Mouse (Mus musculus): ENCODE measurements around the gene Map3k7.

Map3k7 gene

DNA sequence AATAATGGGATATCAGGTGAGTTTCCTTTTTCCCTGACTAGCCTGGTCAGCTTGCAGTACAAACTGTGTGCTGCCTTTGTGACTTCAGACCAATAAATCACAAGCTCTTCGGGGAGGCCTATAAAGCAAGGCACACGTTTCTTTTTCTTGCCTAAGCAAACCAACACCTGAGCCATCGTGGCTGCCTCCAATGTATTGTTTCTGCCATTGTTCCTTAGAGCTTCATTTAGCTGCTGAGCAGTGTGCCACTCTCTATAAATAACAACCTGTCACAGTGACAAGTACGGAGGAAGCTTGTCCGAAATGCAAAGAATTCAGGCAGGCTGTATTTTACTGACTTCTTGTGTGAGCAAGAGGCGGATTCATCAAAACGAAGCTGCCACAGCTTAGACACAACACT lies 73.4 kb downstream of the Map3k7 start:
- no peaks in the 10 kb centered on the region for H3K9me3 ChIP-seq (ENCODE audit: low read length)
- peaks cover 10% of the 10 kb centered on the region for H3K4me1 ChIP-seq (replicated peaks; ENCODE audit: low read depth, low read length)
- no peak for TF ChIP-seq NANOG (IDR thresholded peaks at IDR 0.05; ENCODE audit: borderline replicate concordance, low read length)
- no peak for TF ChIP-seq POU5F1 (IDR thresholded peaks at IDR 0.05; ENCODE audit: borderline replicate concordance, low read length)
- TF ChIP-seq CTCF (conservative IDR thresholded peaks at IDR 0.05; ENCODE audit: low read length): no peak
- no peaks in the 10 kb centered on the region for H3K36me3 ChIP-seq (ENCODE audit: insufficient read depth, low read length)
- H3K27me3 ChIP-seq (ENCODE audit: insufficient read depth, low read length): no peaks in the 10 kb centered on the region
- H3K4me3 ChIP-seq (replicated peaks; ENCODE audit: low read length): no peak overlapping the region

GRCm38 (mm10) chr4:32041741-32042452 lies 78.0 kb downstream of the Map3k7 start:
- no peak overlapping the region for H3K4me3 ChIP-seq (replicated peaks; ENCODE audit: low read length)
- peaks cover 10% of the 10 kb centered on the region for H3K4me1 ChIP-seq (replicated peaks; ENCODE audit: low read depth, low read length)
- no peaks in the 10 kb centered on the region for H3K36me3 ChIP-seq (ENCODE audit: insufficient read depth, low read length)
- H3K9me3 ChIP-seq (ENCODE audit: low read length): no peaks in the 10 kb centered on the region
- TF ChIP-seq POU5F1 (IDR thresholded peaks at IDR 0.05; ENCODE audit: borderline replicate concordance, low read length) (no peak), NANOG (IDR thresholded peaks at IDR 0.05; ENCODE audit: borderline replicate concordance, low read length) (no peak), CTCF (conservative IDR thresholded peaks at IDR 0.05; ENCODE audit: low read length) (no peak)
- no peaks in the 10 kb centered on the region for H3K27me3 ChIP-seq (ENCODE audit: insufficient read depth, low read length)

DNA sequence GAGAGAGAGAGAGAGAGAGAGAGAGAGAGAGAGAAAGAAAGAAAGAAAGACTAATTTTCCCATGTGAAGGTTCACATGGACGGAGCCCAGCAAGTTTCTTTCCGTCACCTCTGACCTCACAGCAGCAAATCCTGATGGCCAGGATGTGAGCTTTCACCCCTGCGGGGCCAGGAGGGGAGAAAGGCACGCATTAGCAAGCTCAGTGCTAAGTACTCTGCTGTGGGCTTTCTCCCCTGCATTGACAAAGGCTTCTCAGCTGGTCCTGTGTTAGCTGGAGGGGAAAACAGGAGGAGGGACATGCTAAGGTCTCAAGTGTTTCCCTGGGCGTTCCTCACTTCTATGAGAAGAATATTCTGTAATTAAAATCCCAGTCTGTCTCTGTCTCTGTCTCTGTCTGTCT lies 81.3 kb downstream of the Map3k7 start:
- no peak for TF ChIP-seq NANOG (IDR thresholded peaks at IDR 0.05; ENCODE audit: borderline replicate concordance, low read length)
- no peak for TF ChIP-seq POU5F1 (IDR thresholded peaks at IDR 0.05; ENCODE audit: borderline replicate concordance, low read length)
- no peak for TF ChIP-seq CTCF (conservative IDR thresholded peaks at IDR 0.05; ENCODE audit: low read length)
- H3K36me3 ChIP-seq (ENCODE audit: insufficient read depth, low read length): no peaks in the 10 kb centered on the region
- peaks cover 5% of the 10 kb centered on the region for H3K4me1 ChIP-seq (replicated peaks; ENCODE audit: low read depth, low read length)
- H3K9me3 ChIP-seq (ENCODE audit: low read length): no peaks in the 10 kb centered on the region
- no peak overlapping the region for H3K4me3 ChIP-seq (replicated peaks; ENCODE audit: low read length)
- no peaks in the 10 kb centered on the region for H3K27me3 ChIP-seq (ENCODE audit: insufficient read depth, low read length)

DNA sequence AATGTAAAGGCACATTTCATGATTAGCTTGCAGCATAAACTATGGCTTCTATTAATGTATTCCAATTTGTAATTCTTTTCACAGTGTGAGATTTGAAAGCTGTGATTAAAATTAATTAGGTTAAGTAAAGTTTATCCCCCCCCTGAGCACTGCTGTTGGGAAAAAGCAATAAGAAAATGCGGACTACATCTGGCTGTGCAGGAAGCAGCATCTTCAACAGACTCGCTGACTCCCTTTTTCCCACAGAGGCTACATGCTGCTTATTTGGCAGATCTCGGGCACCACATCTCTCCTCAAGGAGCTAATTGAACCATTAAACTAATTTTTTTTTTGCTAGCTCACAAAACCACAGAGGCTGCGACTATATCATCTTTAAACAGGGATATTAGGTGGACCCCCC lies 85.9 kb downstream of the Map3k7 start:
- H3K4me1 ChIP-seq (replicated peaks; ENCODE audit: low read depth, low read length): no peaks in the 10 kb centered on the region; the same call in 1 of the 2 replicates
- no peaks in the 10 kb centered on the region for H3K9me3 ChIP-seq (ENCODE audit: low read length)
- TF ChIP-seq CTCF (conservative IDR thresholded peaks at IDR 0.05; ENCODE audit: low read length) (no peak), POU5F1 (IDR thresholded peaks at IDR 0.05; ENCODE audit: borderline replicate concordance, low read length) (no peak), NANOG (IDR thresholded peaks at IDR 0.05; ENCODE audit: borderline replicate concordance, low read length) (no peak)
- H3K4me3 ChIP-seq (replicated peaks; ENCODE audit: low read length): no peak overlapping the region
- no peaks in the 10 kb centered on the region for H3K36me3 ChIP-seq (ENCODE audit: insufficient read depth, low read length)
- H3K27me3 ChIP-seq (ENCODE audit: insufficient read depth, low read length): peaks cover 3% of the 10 kb centered on the region

DNA sequence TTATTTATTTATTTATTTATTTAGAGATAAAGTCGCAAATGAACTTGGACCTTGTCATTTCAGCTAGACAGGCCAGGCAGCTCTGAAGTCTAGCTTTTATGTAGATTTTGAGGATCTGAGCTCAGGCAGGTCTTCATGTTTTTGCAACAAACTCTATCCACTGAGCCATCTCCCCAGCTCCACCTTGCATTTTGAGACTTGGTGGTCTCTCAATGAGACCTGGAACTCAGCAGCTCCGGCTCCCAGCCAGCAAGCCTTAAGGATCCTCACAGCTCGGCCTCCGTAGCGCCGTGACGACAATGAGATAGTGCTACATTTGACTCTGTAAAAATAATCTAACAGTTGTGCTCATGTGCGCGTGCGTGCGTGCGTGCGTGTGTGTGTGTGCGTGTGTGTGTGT lies 89.3 kb downstream of the Map3k7 start:
- Histone ChIP-seq H3K27me3 (ENCODE audit: insufficient read depth, low read length) (peaks cover 5% of the 10 kb centered on the region), H3K4me3 (replicated peaks; ENCODE audit: low read length) (no peak overlapping the region), H3K36me3 (ENCODE audit: insufficient read depth, low read length) (no peaks in the 10 kb centered on the region), H3K4me1 (replicated peaks; ENCODE audit: low read depth, low read length) (no peaks in the 10 kb centered on the region; the same call in 1 of the 2 replicates), H3K9me3 (ENCODE audit: low read length) (no peaks in the 10 kb centered on the region)
- no peak for TF ChIP-seq NANOG (IDR thresholded peaks at IDR 0.05; ENCODE audit: borderline replicate concordance, low read length)
- TF ChIP-seq CTCF (conservative IDR thresholded peaks at IDR 0.05; ENCODE audit: low read length): no peak
- TF ChIP-seq POU5F1 (IDR thresholded peaks at IDR 0.05; ENCODE audit: borderline replicate concordance, low read length): no peak

GRCm38 (mm10) chr4:32055151-32056052 lies 91.5 kb downstream of the Map3k7 start:
- Histone ChIP-seq H3K27me3 (ENCODE audit: insufficient read depth, low read length) (peaks cover 5% of the 10 kb centered on the region), H3K4me3 (replicated peaks; ENCODE audit: low read length) (no peak overlapping the region), H3K36me3 (ENCODE audit: insufficient read depth, low read length) (no peaks in the 10 kb centered on the region), H3K9me3 (ENCODE audit: low read length) (no peaks in the 10 kb centered on the region), H3K4me1 (replicated peaks; ENCODE audit: low read depth, low read length) (no peaks in the 10 kb centered on the region; the same call in 1 of the 2 replicates)
- TF ChIP-seq CTCF (conservative IDR thresholded peaks at IDR 0.05; ENCODE audit: low read length): peak; percentile 59
- no peak for TF ChIP-seq NANOG (IDR thresholded peaks at IDR 0.05; ENCODE audit: borderline replicate concordance, low read length)
- no peak for TF ChIP-seq POU5F1 (IDR thresholded peaks at IDR 0.05; ENCODE audit: borderline replicate concordance, low read length)

GRCm38 (mm10) chr4:32056441-32056840 lies 92.5 kb downstream of the Map3k7 start:
- Histone ChIP-seq H3K36me3 (ENCODE audit: insufficient read depth, low read length) (no peaks in the 10 kb centered on the region), H3K9me3 (ENCODE audit: low read length) (no peaks in the 10 kb centered on the region), H3K27me3 (ENCODE audit: insufficient read depth, low read length) (peaks cover 5% of the 10 kb centered on the region), H3K4me3 (replicated peaks; ENCODE audit: low read length) (no peak overlapping the region), H3K4me1 (replicated peaks; ENCODE audit: low read depth, low read length) (peaks cover 2% of the 10 kb centered on the region; the same call in 1 of the 2 replicates)
- TF ChIP-seq NANOG (IDR thresholded peaks at IDR 0.05; ENCODE audit: borderline replicate concordance, low read length): no peak
- no peak for TF ChIP-seq CTCF (conservative IDR thresholded peaks at IDR 0.05; ENCODE audit: low read length)
- no peak for TF ChIP-seq POU5F1 (IDR thresholded peaks at IDR 0.05; ENCODE audit: borderline replicate concordance, low read length)

GRCm38 (mm10) chr4:32057102-32057501 lies 93.2 kb downstream of the Map3k7 start:
- no peaks in the 10 kb centered on the region for H3K36me3 ChIP-seq (ENCODE audit: insufficient read depth, low read length)
- TF ChIP-seq NANOG (IDR thresholded peaks at IDR 0.05; ENCODE audit: borderline replicate concordance, low read length): no peak
- TF ChIP-seq CTCF (conservative IDR thresholded peaks at IDR 0.05; ENCODE audit: low read length): peak; percentile 76
- peaks cover 5% of the 10 kb centered on the region for H3K27me3 ChIP-seq (ENCODE audit: insufficient read depth, low read length)
- H3K4me1 ChIP-seq (replicated peaks; ENCODE audit: low read depth, low read length): peaks cover 4% of the 10 kb centered on the region; the same call in 1 of the 2 replicates
- no peaks in the 10 kb centered on the region for H3K9me3 ChIP-seq (ENCODE audit: low read length)
- no peak overlapping the region for H3K4me3 ChIP-seq (replicated peaks; ENCODE audit: low read length)

Data from E14TG2a.4 (cell line).